Comparison of ENCODE assay signal across 16 mouse cellular contexts in genomic region chr9:32673923-32674322, GRCm38 (mm10). TPM values are rescaled to one million over a fixed set of nuclear protein-coding genes. Genes with fewer than 3 reads are reported as not detected.
DNase-seq lines count a peak whose midpoint lies in the region; ATAC-seq lines count a peak whose summit lies in the region.
"Had no signal": no experiment of that assay in that cellular context is flagged by ENCODE, and none has a peak within 500 bp of the region (broad histone marks: within the 10 kb centered on the region; RNA-seq: fewer than 3 reads in every experiment).

No protein-coding gene starts in this region.

- ATAC-seq in heart, embryonic 15.5 days (replicated peaks; ENCODE audit: insufficient number of reproducible peaks, insufficient read depth, low FRiP score, low read depth), result no peak
- ATAC-seq: forebrain, postnatal 0 days; midbrain, embryonic 16.5 days had no signal

- H3K4me1 ChIP-seq in heart, embryonic 10.5 days, result peaks cover 60% of the 10 kb centered on the region
- peaks cover 54% of the 10 kb centered on the region for H3K4me1 ChIP-seq in heart, embryonic 15.5 days (replicated peaks)

- peak; percentile 16 for DNase-seq in kidney, adult 11 months
- DNase-seq in kidney, adult 18-20 months, result no peak
- no peak for DNase-seq in heart, embryonic 10.5 days (ENCODE audit: low spot score)
- DNase-seq in kidney, postnatal 36 days, result peak; percentile 24 to 33
- no peak for DNase-seq in spleen, postnatal 10 days (ENCODE audit: low spot score in 2 of 2)
- DNase-seq in left cerebral cortex, adult 11 months (ENCODE audit: low spot score), result no peak
- DNase-seq: cerebellum, adult 11 months; cerebellum, postnatal 36 days; forebrain, postnatal 0 days; gastrocnemius, postnatal 10 days; right cerebral cortex, postnatal 14 days had no signal

- H3K27ac ChIP-seq in heart, embryonic 10.5 days, result 0 out of 2 replicates have a peak overlapping the region, but pooled peaks have one; percentile 23
- peak overlapping the region; percentile 50 for H3K27ac ChIP-seq in heart, embryonic 15.5 days
- H3K27ac ChIP-seq: embryonic facial prominence, embryonic 12.5 days had no signal

- 50% methylated on average over 3 of the region's 3 CpGs for WGBS in heart, embryonic 10.5 days
- 54% methylated on average over 3 of the region's 3 CpGs for WGBS in heart, embryonic 15.5 days

- H3K4me2 ChIP-seq in heart, embryonic 15.5 days, result no peak overlapping the region
- H3K4me2 ChIP-seq: embryonic facial prominence, embryonic 12.5 days; liver, embryonic 11.5 days had no signal

- H3K4me3 ChIP-seq in heart, embryonic 10.5 days, result no peak overlapping the region
- H3K4me3 ChIP-seq in heart, embryonic 15.5 days, result no peak overlapping the region
- H3K4me3 ChIP-seq: embryonic facial prominence, embryonic 12.5 days had no signal

- H3K36me3 ChIP-seq in heart, embryonic 10.5 days, result no peaks in the 10 kb centered on the region
- no peaks in the 10 kb centered on the region for H3K36me3 ChIP-seq in heart, embryonic 15.5 days
- H3K36me3 ChIP-seq: embryonic facial prominence, embryonic 12.5 days; G1E had no signal

- peaks cover 13% of the 10 kb centered on the region for H3K27me3 ChIP-seq in heart, embryonic 10.5 days (ENCODE audit: insufficient read depth, poor library complexity, severe bottlenecking)
- H3K27me3 ChIP-seq in heart, embryonic 15.5 days, result no peaks in the 10 kb centered on the region

- H3K9me3 ChIP-seq in heart, embryonic 10.5 days, result no peaks in the 10 kb centered on the region
- H3K9me3 ChIP-seq in heart, embryonic 15.5 days (replicated peaks), result no peaks in the 10 kb centered on the region
- H3K9me3 ChIP-seq: embryonic facial prominence, embryonic 12.5 days had no signal

- H3K9ac ChIP-seq in heart, embryonic 15.5 days, result no peak overlapping the region
- H3K9ac ChIP-seq: embryonic facial prominence, embryonic 12.5 days; forebrain, postnatal 0 days had no signal

RNA-seq across cellular contexts. Expression of gene Ets1, which starts 37.9 kb away (rescaled TPM):
- polyA plus RNA-seq in heart, embryonic 10.5 days (2016; fragmentation: Nextera tagmentation; extraction: Ambion mirVana), result 47.2 and 50.2 TPM in 2 replicates
- polyA plus RNA-seq in heart, embryonic 15.5 days (2015; fragmentation: Nextera tagmentation; extraction: Ambion mirVana), result 46.3 and 54.9 TPM in 2 replicates
- polyA plus RNA-seq: G1E had no signal

Comparison
In these comparisons a context has a peak if more than half of its experiments do, and no peak if none do; other contexts are left out.
1. DNase-seq: peak in kidney, adult 11 months (single experiment) and kidney, postnatal 36 days (2 of 2); none in kidney, adult 18-20 months (single experiment), heart, embryonic 10.5 days (single experiment), spleen, postnatal 10 days (0 of 2) and left cerebral cortex, adult 11 months (single experiment).